Mouse (Mus musculus) gastrocnemius, adult 8-10 months (tissue): ENCODE measurements around the gene Nufip2. TPM values are rescaled to one million over a fixed set of nuclear protein-coding genes. Genes with fewer than 3 reads are reported as not detected.

ENCODE experiments used
- total RNA-seq, 4 experiments: library from RNA; stranded (reverse); gene quantifications; 2 replicates each; pipeline ENCODE4 v1.2.4; 2022

Nufip2 gene
- total RNA-seq, 4 experiments from 2014 or later: 31.0 to 38.3 (median 33.6) TPM

Other genes with a start within 250 kb of the Nufip2 start
- gene Coro6, start 223.7 kb upstream of the Nufip2 start, total RNA-seq: 100 to 1,000 TPM; 159 to 184 (median 168) TPM
- gene Ankrd13b, start 196.5 kb upstream of the Nufip2 start, total RNA-seq: 10 to 100 TPM in 3 of 4 experiments, 1 to 10 TPM in 1; 9.1 to 13.7 (median 11.7) TPM
- 10 to 100 TPM; 25.7 to 34.1 (median 29.7) TPM for gene Git1, start 192.6 kb upstream of the Nufip2 start, total RNA-seq
- gene Abhd15, start 171.0 kb upstream of the Nufip2 start, total RNA-seq: under 1 TPM; 0.10 to 0.92 (median 0.39) TPM
- gene Trp53i13, start 170.2 kb upstream of the Nufip2 start, total RNA-seq: 1 to 10 TPM; 3.3 to 6.0 (median 3.8) TPM
- gene Gm10392, start 167.0 kb upstream of the Nufip2 start, total RNA-seq: not detected
- 10 to 100 TPM; 37.9 to 48.6 (median 40.6) TPM for gene Taok1, start 78.3 kb upstream of the Nufip2 start, total RNA-seq
- not detected for gene Cryba1, start 39.1 kb downstream of the Nufip2 start, total RNA-seq
- gene Myo18a, start 77.1 kb downstream of the Nufip2 start, total RNA-seq: 100 to 1,000 TPM; 309 to 400 (median 330) TPM
- gene Gm10277, start 101.6 kb downstream of the Nufip2 start, total RNA-seq: not detected
- gene Pipox, start 207.9 kb downstream of the Nufip2 start, total RNA-seq: not detected
- gene Sez6, start 244.6 kb downstream of the Nufip2 start, total RNA-seq: under 1 TPM in 3 of 4 experiments, not detected in 1; 0.21 to 0.29 (median 0.24) TPM